Comparison of ENCODE assay signal across 8 mouse cellular contexts in the genomic region with DNA sequence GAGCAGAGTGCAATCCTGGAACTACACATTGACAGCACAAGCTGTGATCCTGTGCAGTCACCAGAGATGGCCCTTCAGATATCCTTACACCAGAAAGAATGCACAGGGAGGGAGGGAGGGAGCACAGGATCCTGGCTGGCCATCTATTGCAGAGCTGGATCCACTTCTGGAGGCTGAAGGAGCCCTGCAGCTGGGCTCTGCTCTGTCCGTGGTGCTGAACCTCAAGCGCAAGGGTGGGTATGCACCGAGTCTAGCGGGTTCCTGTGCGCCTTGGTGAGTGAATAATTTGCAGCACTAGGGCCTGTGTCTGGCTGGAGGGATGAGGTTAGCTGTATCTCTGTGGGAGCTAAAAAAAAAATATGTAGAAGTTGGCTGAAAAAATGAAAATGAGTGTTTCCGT. TPM values are rescaled to one million over a fixed set of nuclear protein-coding genes. Genes with fewer than 3 reads are reported as not detected.
A peak's percentile ranks its signal among the peaks of the same experiment; 100 is the strongest.
DNase-seq lines count a peak whose midpoint lies in the region; ATAC-seq and TF ChIP-seq lines count a peak whose summit lies in the region.

No protein-coding gene starts in this region.

- no peak for TF ChIP-seq RAD21 in CH12.LX (IDR thresholded peaks at IDR 0.05; ENCODE audit: low read depth, low read length)

- no peak for TF ChIP-seq CTCF in CH12.LX (conservative IDR thresholded peaks at IDR 0.05 in 1 of 2, IDR thresholded peaks at IDR 0.05 in 1 of 2; ENCODE audit: low read depth in 2 of 2, low read length in 2 of 2)
- no peak for TF ChIP-seq CTCF in hindbrain, postnatal 0 days (IDR thresholded peaks at IDR 0.05; ENCODE audit: low read depth)
- TF ChIP-seq CTCF in lung, embryonic 14.5 days (IDR thresholded peaks at IDR 0.05; ENCODE audit: low read depth): no peak

- H3K9me3 ChIP-seq in forebrain, embryonic 10.5 days: no peaks in the 10 kb centered on the region
- no peaks in the 10 kb centered on the region for H3K9me3 ChIP-seq in forebrain, embryonic 12.5 days
- H3K9me3 ChIP-seq in CH12.LX (replicated peaks; ENCODE audit: low read length): no peaks in the 10 kb centered on the region
- H3K9me3 ChIP-seq in hindbrain, postnatal 0 days (ENCODE audit: low read length): no peaks in the 10 kb centered on the region
- H3K9me3 ChIP-seq in lung, embryonic 14.5 days (ENCODE audit: low read depth, low read length): no peaks in the 10 kb centered on the region

- H3K4me1 ChIP-seq in forebrain, embryonic 10.5 days: peaks cover 5% of the 10 kb centered on the region; the same call in 1 of the 2 replicates
- no peaks in the 10 kb centered on the region for H3K4me1 ChIP-seq in forebrain, embryonic 12.5 days
- H3K4me1 ChIP-seq in CH12.LX (ENCODE audit: control insufficient read depth in 1 of 2, insufficient read depth in 2 of 2): no peaks in the 10 kb centered on the region
- no peaks in the 10 kb centered on the region for H3K4me1 ChIP-seq in hindbrain, postnatal 0 days (ENCODE audit: insufficient read depth, low read length)
- H3K4me1 ChIP-seq in lung, embryonic 14.5 days (ENCODE audit: insufficient read depth): no peaks in the 10 kb centered on the region

- H3K9ac ChIP-seq in forebrain, embryonic 12.5 days: no peak overlapping the region
- no peak overlapping the region for H3K9ac ChIP-seq in CH12.LX (ENCODE audit: insufficient read depth, low read depth)
- H3K9ac ChIP-seq in hindbrain, postnatal 0 days (replicated peaks; ENCODE audit: low read length): no peak overlapping the region
- no peak overlapping the region for H3K9ac ChIP-seq in lung, embryonic 14.5 days

- in situ Hi-C loops in CH12.LX (cut with MboI; ENCODE audit: low pct_ligation_motif_present, low pct_unique_long_range_greater_than_20kb, low sequenced_read_pairs): loop anchor here (5.0 kb wide), 1 partner anchor 34 kb away; no protein-coding TSS in a partner anchor

- WGBS in forebrain, embryonic 10.5 days: 14% methylated on average over 6 of the region's 6 CpGs
- whole genome bisulfite sequencing in forebrain, embryonic 12.5 days: 13% methylated on average over 6 of the region's 6 CpGs
- WGBS in hindbrain, postnatal 0 days: 20% methylated on average over 6 of the region's 6 CpGs
- WGBS in lung, embryonic 14.5 days: 11% methylated on average over 6 of the region's 6 CpGs

- no peaks in the 10 kb centered on the region for H3K79me2 ChIP-seq in CH12.LX (replicated peaks; ENCODE audit: control insufficient read depth, extremely low read depth, insufficient read depth, poor library complexity, severe bottlenecking)

- DNase-seq in forebrain, embryonic 10.5 days (ENCODE audit: extremely low spot score, low spot score): peak; percentile 61
- peak; percentile 12 for DNase-seq in CH12.LX (ENCODE audit: extremely low read depth)
- peak; percentile 89 for DNase-seq in embryo, embryonic 10.5 days (ENCODE audit: low spot score)
- peak; percentile 54 for DNase-seq in hindbrain, postnatal 0 days (ENCODE audit: low spot score)
- DNase-seq in lung, embryonic 14.5 days: peak; percentile 94
- peak; percentile 22 for DNase-seq in thymus, postnatal 0 days (ENCODE audit: low spot score)
- no peak for DNase-seq in layer of hippocampus, adult 18-20 months (ENCODE audit: low spot score in 2 of 2)

- dilution Hi-C loops in CH12.LX (cut with MboI; ENCODE audit: extremely low pct_ligation_motif_present, extremely low pct_unique_long_range_greater_than_20kb, low sequenced_read_pairs): no loop called here

- H3K27ac ChIP-seq in forebrain, embryonic 10.5 days: no peak overlapping the region
- no peak overlapping the region for H3K27ac ChIP-seq in forebrain, embryonic 12.5 days
- H3K27ac ChIP-seq in CH12.LX (ENCODE audit: insufficient read depth, low read depth): no peak overlapping the region
- no peak overlapping the region for H3K27ac ChIP-seq in hindbrain, postnatal 0 days
- no peak overlapping the region for H3K27ac ChIP-seq in lung, embryonic 14.5 days (ENCODE audit: low read depth)

- no peak overlapping the region for H3K4me3 ChIP-seq in forebrain, embryonic 10.5 days
- H3K4me3 ChIP-seq in forebrain, embryonic 12.5 days (replicated peaks): no peak overlapping the region
- H3K4me3 ChIP-seq in CH12.LX (replicated peaks in 1 of 3; ENCODE audit: low read depth in 2 of 3, low read length in 2 of 3, poor library complexity in 1 of 3): no peak overlapping the region
- H3K4me3 ChIP-seq in hindbrain, postnatal 0 days (ENCODE audit: low read length): no peak overlapping the region
- no peak overlapping the region for H3K4me3 ChIP-seq in lung, embryonic 14.5 days (ENCODE audit: low read depth, low read length)

- ATAC-seq in forebrain, embryonic 12.5 days (ENCODE audit: low FRiP score): no peak
- no peak for ATAC-seq in hindbrain, postnatal 0 days
- ATAC-seq in lung, embryonic 14.5 days (ENCODE audit: insufficient read depth): peak; percentile 83

- no peaks in the 10 kb centered on the region for H3K27me3 ChIP-seq in forebrain, embryonic 10.5 days (ENCODE audit: poor library complexity, severe bottlenecking)
- H3K27me3 ChIP-seq in forebrain, embryonic 12.5 days: no peaks in the 10 kb centered on the region
- peaks cover 53% of the 10 kb centered on the region for H3K27me3 ChIP-seq in CH12.LX (replicated peaks)
- no peaks in the 10 kb centered on the region for H3K27me3 ChIP-seq in hindbrain, postnatal 0 days (ENCODE audit: insufficient read depth, low read length)
- no peaks in the 10 kb centered on the region for H3K27me3 ChIP-seq in lung, embryonic 14.5 days (ENCODE audit: insufficient read depth, low read length)

- no peaks in the 10 kb centered on the region for H3K36me3 ChIP-seq in forebrain, embryonic 10.5 days (replicated peaks)
- no peaks in the 10 kb centered on the region for H3K36me3 ChIP-seq in forebrain, embryonic 12.5 days (replicated peaks)
- H3K36me3 ChIP-seq in CH12.LX (replicated peaks in 1 of 2; ENCODE audit: control insufficient read depth in 1 of 2, insufficient read depth in 1 of 2, low read length in 1 of 2): no peaks in the 10 kb centered on the region
- no peaks in the 10 kb centered on the region for H3K36me3 ChIP-seq in hindbrain, postnatal 0 days (ENCODE audit: insufficient read depth, low read length)
- H3K36me3 ChIP-seq in lung, embryonic 14.5 days (ENCODE audit: insufficient read depth): no peaks in the 10 kb centered on the region

- no peak overlapping the region for H3K4me2 ChIP-seq in forebrain, embryonic 12.5 days
- H3K4me2 ChIP-seq in CH12.LX (ENCODE audit: insufficient read depth, low read depth, poor library complexity, severe bottlenecking): no peak overlapping the region
- H3K4me2 ChIP-seq in hindbrain, postnatal 0 days (ENCODE audit: low read depth, low read length): no peak overlapping the region
- no peak overlapping the region for H3K4me2 ChIP-seq in lung, embryonic 14.5 days

- no peak for TF ChIP-seq POLR2A in CH12.LX (IDR thresholded peaks at IDR 0.05; ENCODE audit: low read depth, low read length)

- no peak for TF ChIP-seq EP300 in CH12.LX (IDR thresholded peaks at IDR 0.05; ENCODE audit: low read length)

TF ChIP-seq in CH12.LX, 34 proteins besides CTCF, POLR2A, EP300 and RAD21:
- no peak for TF ChIP-seq MXI1 (IDR thresholded peaks at IDR 0.05; ENCODE audit: low read depth, low read length)

RNA-seq across cellular contexts. Expression of gene Scn10a, which starts 12.4 kb away (rescaled TPM):
- polyA plus RNA-seq in forebrain, embryonic 10.5 days (2016; fragmentation: Nextera tagmentation; extraction: Ambion mirVana): not detected in 2 replicates
- 0.08 TPM in 1 of 2 replicates, not detected in the other for polyA plus RNA-seq in forebrain, embryonic 12.5 days (2016; fragmentation: Nextera tagmentation; extraction: Ambion mirVana)
- total RNA-seq in CH12.LX (2012; rRNA removed) (not detected in 2 replicates), CH12.LX (2014; rRNA removed) (not detected in 2 replicates)
- polyA plus RNA-seq in CH12.LX (2012; ENCODE audit: insufficient read length, low read depth): not detected in 2 replicates
- total RNA-seq in hindbrain, postnatal 0 days (2014; rRNA removed): 0.05 and 0.18 TPM in 2 replicates
- 0.03 TPM in 1 of 2 replicates, not detected in the other for polyA plus RNA-seq in hindbrain, postnatal 0 days (2015; fragmentation: Nextera tagmentation; extraction: Ambion mirVana)
- polyA plus RNA-seq in lung, embryonic 14.5 days (2014; fragmentation: Nextera tagmentation; extraction: Ambion mirVana): 0.05 TPM in 1 of 2 replicates, not detected in the other
- not detected in 2 replicates for polyA plus RNA-seq in thymus, postnatal 0 days (2015; fragmentation: Nextera tagmentation; extraction: Ambion mirVana)
- total RNA-seq in layer of hippocampus, adult 18-20 months (2021): not detected

Comparison
In these comparisons a context has a peak if more than half of its experiments do, and no peak if none do; other contexts are left out.
1. DNase-seq: peak in forebrain, embryonic 10.5 days (single experiment), CH12.LX (single experiment), embryo, embryonic 10.5 days (single experiment), hindbrain, postnatal 0 days (single experiment), lung, embryonic 14.5 days (single experiment) and thymus, postnatal 0 days (single experiment); none in layer of hippocampus, adult 18-20 months (0 of 2).